Mouse (Mus musculus) embryo, embryonic 10 days (tissue): ENCODE results near the gene Irak1bp1.

ENCODE experiments used
- DNase-seq: peaks from one replicate; pipeline ENCODE4 v3.0.0-alpha.2; 2015; ENCODE audit warnings: low spot score

Irak1bp1 gene

GRCm38 (mm10) chr9:82884177-82884576, 54.8 kb downstream of the Irak1bp1 start:
- DNase-seq: no peak

DNA sequence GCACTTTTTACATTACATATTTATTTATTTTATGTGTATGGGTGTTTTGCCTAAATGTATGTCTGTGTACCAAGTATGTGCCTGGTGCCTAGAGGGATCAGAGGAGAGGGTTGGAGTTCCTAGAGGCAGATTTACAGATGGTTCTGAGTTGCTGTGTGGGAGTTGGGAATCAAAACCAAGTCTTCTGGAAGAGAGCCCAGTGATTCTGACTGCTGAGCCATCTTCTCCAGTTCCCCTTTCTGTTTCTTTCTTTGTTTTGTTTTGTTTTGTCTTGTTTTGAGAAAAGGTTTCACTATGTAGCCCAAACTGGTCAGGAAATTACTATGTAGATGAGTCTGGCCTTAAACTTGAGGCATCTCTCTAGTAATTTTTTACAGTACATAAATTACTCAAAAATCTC, 59.3 kb downstream of the Irak1bp1 start:
- DNase-seq: no peak
